Mouse (Mus musculus): ENCODE measurements around the gene Ikzf5. TPM values are rescaled to one million over a fixed set of nuclear protein-coding genes. Genes with fewer than 3 reads are reported as not detected.

Gene Ikzf5
- 9.5 and 14.9 TPM in 2 replicates for polyA plus RNA-seq (2012; rRNA removed; ENCODE audit: low replicate concordance)

DNA sequence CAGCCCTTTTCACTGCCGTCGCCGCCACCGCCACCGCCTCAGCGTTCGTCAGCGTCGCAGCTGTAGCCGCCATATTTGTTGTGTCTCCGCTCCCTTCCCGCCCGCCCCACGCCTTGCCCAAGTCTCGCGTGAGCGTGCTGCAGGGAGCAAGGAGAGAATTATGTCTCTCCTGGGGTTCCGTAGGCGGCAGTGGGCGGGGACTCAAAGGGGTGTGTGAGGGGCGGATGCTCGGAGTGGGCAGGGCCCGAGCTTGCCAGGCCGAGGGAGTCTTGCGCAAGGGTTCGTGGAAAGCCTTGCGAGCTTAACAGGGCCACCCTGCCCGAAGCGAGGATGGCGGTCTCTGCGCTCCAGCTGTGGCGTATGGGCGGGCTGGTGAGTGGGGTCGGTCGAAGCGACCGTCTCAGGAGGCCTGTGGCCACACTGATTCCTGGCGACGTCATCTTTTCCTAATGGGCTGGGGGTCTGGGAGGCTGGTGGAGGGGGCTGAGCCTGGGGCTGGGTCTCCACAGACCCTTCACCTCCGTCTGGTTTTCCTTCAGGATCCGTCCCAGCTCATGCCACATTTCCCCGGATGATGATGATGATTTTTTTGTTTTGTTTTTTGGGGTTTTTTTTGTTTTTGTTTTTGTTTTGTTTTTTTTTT lies at the start of gene Ikzf5, which contains the start of gene Acadsb:
Gene Ikzf5 (minus strand): TSS at position 106 of the 643 bp plus-strand sequence.
Gene Acadsb (plus strand): TSS at position 186 of the 643 bp plus-strand sequence.

DNA sequence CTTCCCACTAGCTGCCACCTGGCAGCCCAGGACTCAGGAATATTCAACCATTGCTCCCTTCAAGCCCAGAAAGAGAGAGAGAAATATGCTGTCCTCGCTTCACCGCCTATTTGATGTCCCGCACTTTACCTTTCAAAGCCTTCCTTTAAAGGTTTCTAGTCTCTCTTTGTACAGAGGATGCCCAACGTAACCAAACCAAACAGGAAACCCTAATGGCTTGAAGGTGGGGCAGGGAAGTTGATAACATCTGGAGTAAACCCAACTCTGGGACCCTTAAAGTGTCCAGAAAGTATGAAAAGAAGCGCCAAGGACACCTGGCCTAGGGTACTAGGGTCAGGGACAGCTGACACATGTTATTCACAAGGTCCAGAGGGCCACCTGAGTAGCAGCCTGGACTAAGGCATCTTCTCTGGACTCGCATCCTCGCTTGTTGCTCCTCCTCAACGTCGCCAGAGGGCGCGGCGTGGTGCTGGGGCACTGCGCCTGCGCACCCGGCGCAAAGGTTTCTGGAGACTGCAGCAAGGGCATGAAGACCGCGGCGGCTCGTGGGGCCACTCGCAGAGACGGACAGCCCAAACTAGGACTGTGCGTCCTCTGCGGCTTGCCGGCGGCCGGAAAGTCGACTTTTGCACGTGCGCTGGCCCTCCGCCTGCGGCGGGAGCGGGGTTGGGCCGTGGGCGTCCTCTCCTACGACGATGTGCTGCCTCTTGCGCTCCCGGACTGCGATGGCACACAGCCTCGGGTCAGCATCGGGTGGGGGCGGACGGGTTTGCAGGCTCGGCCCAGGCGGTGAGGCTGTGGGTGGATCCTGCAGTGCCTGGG lies 39.5 kb downstream of the Ikzf5 start, which contains the start of gene Pstk:
Gene Pstk (plus strand): TSS at position 494 of the 822 bp plus-strand sequence.

DNA sequence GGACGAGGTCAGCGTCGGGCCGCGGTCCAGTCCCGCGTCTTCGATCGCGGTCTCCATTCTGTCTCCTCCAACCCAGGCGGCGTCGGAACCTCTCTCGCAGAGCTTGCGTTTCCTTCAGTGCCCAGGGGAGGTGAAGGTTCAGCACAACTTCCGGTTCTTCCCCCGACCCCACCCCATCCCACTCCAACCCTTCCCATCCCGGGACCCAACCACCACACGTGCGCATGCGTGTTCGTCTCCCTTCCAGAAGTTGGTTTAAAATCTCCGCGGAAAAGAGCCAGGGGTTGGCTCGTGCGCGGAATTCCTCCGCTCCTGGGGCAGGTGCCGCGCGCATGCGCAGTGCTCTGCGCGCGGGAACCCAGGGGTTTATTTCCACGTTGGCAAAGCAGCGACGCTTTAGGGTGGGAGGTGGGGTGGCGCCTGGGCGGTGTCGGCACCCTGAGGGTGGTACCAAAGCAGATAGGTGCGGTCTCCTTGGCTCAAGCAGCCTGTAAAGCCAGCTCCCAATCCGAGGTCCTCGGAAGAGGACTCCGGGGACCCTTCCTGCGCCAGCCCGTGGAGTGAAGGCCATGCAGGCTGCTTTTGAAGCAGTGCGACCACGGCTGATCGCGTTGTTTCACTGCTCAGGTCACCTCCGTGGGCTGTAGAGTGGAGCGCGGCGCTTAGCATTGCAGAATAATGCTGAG lies 47.6 kb downstream of the Ikzf5 start, which contains the start of gene 2310057M21Rik:
Gene 2310057M21Rik (minus strand): TSS at position 145 of the 686 bp plus-strand sequence.

Other genes with a start within 250 kb of the Ikzf5 start
- 3.1 and 3.3 TPM in 2 replicates for gene 5430419D17Rik, start 236.1 kb downstream of the Ikzf5 start, polyA plus RNA-seq (2012; rRNA removed; ENCODE audit: low replicate concordance)
- 0.76 TPM in 1 of 2 replicates, not detected in the other for gene Cuzd1, start 88.2 kb downstream of the Ikzf5 start, polyA plus RNA-seq (2012; rRNA removed; ENCODE audit: low replicate concordance)
- gene Fam24b, start 81.0 kb downstream of the Ikzf5 start, polyA plus RNA-seq (2012; rRNA removed; ENCODE audit: low replicate concordance), result 0.62 TPM in 1 of 2 replicates, not detected in the other
- gene Fam24a, start 76.7 kb downstream of the Ikzf5 start, polyA plus RNA-seq (2012; rRNA removed; ENCODE audit: low replicate concordance), result not detected in 2 replicates
- 6.0 and 8.5 TPM in 2 replicates for gene 2310057M21Rik, start 47.8 kb downstream of the Ikzf5 start, polyA plus RNA-seq (2012; rRNA removed; ENCODE audit: low replicate concordance)
- gene Pstk, start 39.4 kb downstream of the Ikzf5 start, polyA plus RNA-seq (2012; rRNA removed; ENCODE audit: low replicate concordance), result 40.7 and 69.0 TPM in 2 replicates
- 9.5 and 28.9 TPM in 2 replicates for gene Acadsb, start 80 bp upstream of the Ikzf5 start, polyA plus RNA-seq (2012; rRNA removed; ENCODE audit: low replicate concordance)
- gene Hmx3, start 132.3 kb upstream of the Ikzf5 start, polyA plus RNA-seq (2012; rRNA removed; ENCODE audit: low replicate concordance), result not detected in 2 replicates
- not detected in 2 replicates for gene Hmx2, start 138.3 kb upstream of the Ikzf5 start, polyA plus RNA-seq (2012; rRNA removed; ENCODE audit: low replicate concordance)
- gene Bub3, start 149.7 kb upstream of the Ikzf5 start, polyA plus RNA-seq (2012; rRNA removed; ENCODE audit: low replicate concordance), result 46.4 and 67.5 TPM in 2 replicates